Mouse (Mus musculus): Measurements from ENCODE around the gene Lao1. TPM values are rescaled to one million over a fixed set of nuclear protein-coding genes. Genes with fewer than 3 reads are reported as not detected.

Gene Lao1
- polyA plus RNA-seq, 1 experiment from 2014 or later, result not detected

Other genes with a start within 250 kb of the Lao1 start
- not detected in 2 replicates for gene Olfr1340, start 241.4 kb upstream of the Lao1 start, polyA plus RNA-seq (2014; fragmentation: Nextera tagmentation; extraction: Ambion mirVana)
- gene Olfr1339, start 229.4 kb upstream of the Lao1 start, polyA plus RNA-seq (2014; fragmentation: Nextera tagmentation; extraction: Ambion mirVana), result not detected in 2 replicates
- not detected in 2 replicates for gene Olfr1338, start 202.8 kb upstream of the Lao1 start, polyA plus RNA-seq (2014; fragmentation: Nextera tagmentation; extraction: Ambion mirVana)
- gene Olfr1337, start 179.0 kb upstream of the Lao1 start, polyA plus RNA-seq (2014; fragmentation: Nextera tagmentation; extraction: Ambion mirVana), result not detected in 2 replicates
- not detected in 2 replicates for gene Olfr1335, start 151.6 kb upstream of the Lao1 start, polyA plus RNA-seq (2014; fragmentation: Nextera tagmentation; extraction: Ambion mirVana)
- gene Olfr1333, start 125.3 kb upstream of the Lao1 start, polyA plus RNA-seq (2014; fragmentation: Nextera tagmentation; extraction: Ambion mirVana), result not detected in 2 replicates
- gene Olfr1331, start 96.9 kb upstream of the Lao1 start, polyA plus RNA-seq (2014; fragmentation: Nextera tagmentation; extraction: Ambion mirVana), result not detected in 2 replicates
- not detected in 2 replicates for gene Olfr1330, start 73.0 kb upstream of the Lao1 start, polyA plus RNA-seq (2014; fragmentation: Nextera tagmentation; extraction: Ambion mirVana)
- gene Olfr1329, start 44.1 kb upstream of the Lao1 start, polyA plus RNA-seq (2014; fragmentation: Nextera tagmentation; extraction: Ambion mirVana), result not detected in 2 replicates
- gene Olfr1328, start 23.0 kb upstream of the Lao1 start, polyA plus RNA-seq (2014; fragmentation: Nextera tagmentation; extraction: Ambion mirVana), result not detected in 2 replicates
- 61.3 and 94.4 TPM in 2 replicates for gene Slc2a1, start 147.1 kb downstream of the Lao1 start, polyA plus RNA-seq (2014; fragmentation: Nextera tagmentation; extraction: Ambion mirVana)
- gene Zfp691, start 212.6 kb downstream of the Lao1 start, polyA plus RNA-seq (2014; fragmentation: Nextera tagmentation; extraction: Ambion mirVana), result 4.8 and 7.1 TPM in 2 replicates
- gene Ermap, start 228.4 kb downstream of the Lao1 start, polyA plus RNA-seq (2014; fragmentation: Nextera tagmentation; extraction: Ambion mirVana), result 0.24 and 0.63 TPM in 2 replicates
- 253 and 300 TPM in 2 replicates for gene Svbp, start 233.7 kb downstream of the Lao1 start, polyA plus RNA-seq (2014; fragmentation: Nextera tagmentation; extraction: Ambion mirVana)

Data from midbrain, embryonic 14.5 days (tissue).